Mouse (Mus musculus): ENCODE measurements at regions not wholly inside any gene's neighbourhood (a gene's known extent, or its start where the extent isn't known, plus 50 kb on each side); places are given as distances from the start of the nearest gene placed in this dataset.
"Not testable (repeated sequence)": the region's sequence is repeated elsewhere in the genome, so short reads cannot be mapped to it uniquely, and the experiment has no call there.

GRCm38 (mm10) chr7:39596403-39596802, 78.8 kb downstream of the Zfp619 start:
- no peak for ATAC-seq (ENCODE audit: extremely low read depth, insufficient number of reproducible peaks, low FRiP score, poor library complexity, severe bottlenecking)

GRCm38 (mm10) chr7:39613767-39614166, 96.2 kb downstream of the Zfp619 start:
- ATAC-seq (ENCODE audit: extremely low read depth, insufficient number of reproducible peaks, low FRiP score, poor library complexity, severe bottlenecking) = no peak

- no peak for ATAC-seq (ENCODE audit: extremely low read depth, insufficient number of reproducible peaks, low FRiP score, poor library complexity, severe bottlenecking)
These were observed 97.5 kb downstream of the Zfp619 start for GRCm38 (mm10) chr7:39615092-39615491.

GRCm38 (mm10) chr7:39621796-39622195, 104.2 kb downstream of the Zfp619 start:
- no peak for ATAC-seq (ENCODE audit: extremely low read depth, insufficient number of reproducible peaks, low FRiP score, poor library complexity, severe bottlenecking)

GRCm38 (mm10) chr7:39632836-39633235, 115.3 kb downstream of the Zfp619 start:
- ATAC-seq (ENCODE audit: extremely low read depth, insufficient number of reproducible peaks, low FRiP score, poor library complexity, severe bottlenecking) = no peak

GRCm38 (mm10) chr7:39642333-39642732, 124.8 kb downstream of the Zfp619 start:
- peak; percentile 79; the same call in 1 of the 2 replicates for ATAC-seq (ENCODE audit: extremely low read depth, insufficient number of reproducible peaks, low FRiP score, poor library complexity, severe bottlenecking)

GRCm38 (mm10) chr7:39643323-39643722, 125.8 kb downstream of the Zfp619 start:
- ATAC-seq (ENCODE audit: extremely low read depth, insufficient number of reproducible peaks, low FRiP score, poor library complexity, severe bottlenecking) = no peak

GRCm38 (mm10) chr7:39650483-39651102, 133.0 kb downstream of the Zfp619 start:
- ATAC-seq (ENCODE audit: extremely low read depth, insufficient number of reproducible peaks, low FRiP score, poor library complexity, severe bottlenecking) = no peak

GRCm38 (mm10) chr7:39654563-39655286, 137.2 kb downstream of the Zfp619 start:
- ATAC-seq (ENCODE audit: extremely low read depth, insufficient number of reproducible peaks, low FRiP score, poor library complexity, severe bottlenecking) = peak; percentile 63; the same call in 1 of the 2 replicates

GRCm38 (mm10) chr7:39655287-39655652, 137.7 kb downstream of the Zfp619 start:
- not testable (repeated sequence) for ATAC-seq (ENCODE audit: extremely low read depth, insufficient number of reproducible peaks, low FRiP score, poor library complexity, severe bottlenecking)

GRCm38 (mm10) chr7:39655709-39656397, 138.3 kb downstream of the Zfp619 start:
- 0 out of 2 replicates have a peak, but pooled peaks have one; percentile 24 for ATAC-seq (ENCODE audit: extremely low read depth, insufficient number of reproducible peaks, low FRiP score, poor library complexity, severe bottlenecking)

GRCm38 (mm10) chr7:39659597-39659996, 142.0 kb downstream of the Zfp619 start:
- ATAC-seq (ENCODE audit: extremely low read depth, insufficient number of reproducible peaks, low FRiP score, poor library complexity, severe bottlenecking) = no peak

GRCm38 (mm10) chr7:39675124-39675846, 157.7 kb downstream of the Zfp619 start:
- ATAC-seq (ENCODE audit: extremely low read depth, insufficient number of reproducible peaks, low FRiP score, poor library complexity, severe bottlenecking) = no peak

- no peak for ATAC-seq (ENCODE audit: extremely low read depth, insufficient number of reproducible peaks, low FRiP score, poor library complexity, severe bottlenecking)
These were observed 158.3 kb downstream of the Zfp619 start for GRCm38 (mm10) chr7:39675847-39676238.

GRCm38 (mm10) chr7:39680411-39680810, 162.8 kb downstream of the Zfp619 start:
- no peak for ATAC-seq (ENCODE audit: extremely low read depth, insufficient number of reproducible peaks, low FRiP score, poor library complexity, severe bottlenecking)

GRCm38 (mm10) chr7:39696589-39696988, 179.0 kb downstream of the Zfp619 start:
- ATAC-seq (ENCODE audit: extremely low read depth, insufficient number of reproducible peaks, low FRiP score, poor library complexity, severe bottlenecking) = no peak

GRCm38 (mm10) chr7:39701506-39701905, 183.9 kb downstream of the Zfp619 start:
- no peak for ATAC-seq (ENCODE audit: extremely low read depth, insufficient number of reproducible peaks, low FRiP score, poor library complexity, severe bottlenecking)

GRCm38 (mm10) chr7:39705118-39706095, 187.8 kb downstream of the Zfp619 start:
- no peak for ATAC-seq (ENCODE audit: extremely low read depth, insufficient number of reproducible peaks, low FRiP score, poor library complexity, severe bottlenecking)
